Mouse (Mus musculus) MEL (cell line): ENCODE measurements at regions not wholly inside any gene's neighbourhood (a gene's known extent, or its start where the extent isn't known, plus 50 kb on each side); places are given as distances from the start of the nearest gene placed in this dataset.

Experiments used
- MXI1 ChIP-seq: IDR thresholded peaks from 2 replicates; pipeline ENCODE4 v1.6.1; 2011; ENCODE audit warnings: mild to moderate bottlenecking, low read depth, low read length, improper control_type of control experiment
- ZNF384 ChIP-seq: IDR thresholded peaks from 2 replicates; pipeline ENCODE4 v1.6.1; 2012; ENCODE audit warnings: low read depth, mild to moderate bottlenecking, inconsistent platforms, low read length, improper control_type of control experiment

- TF ChIP-seq MXI1 = no peak
- TF ChIP-seq ZNF384 = no peak
These were observed 195.3 kb upstream of the Igfbp3 start for GRCm38 (mm10) chr11:7408992-7409391.
